Mouse (Mus musculus) thymus, postnatal 10 days (tissue): Measurements from ENCODE around the gene H2-Ke6.
"Not testable (repeated sequence)": the region's sequence is repeated elsewhere in the genome, so short reads cannot be mapped to it uniquely, and the experiment has no call there.

Source experiments
- DNase-seq, 2 experiments: peaks; one replicate each; pipeline ENCODE4 v3.0.0; 2021; ENCODE audit warnings: low spot score in 2 of 2

Gene H2-Ke6

GRCm38 (mm10) chr17:33998697-33999096 lies 29.2 kb downstream of the H2-Ke6 start:
- not testable (repeated sequence) for DNase-seq

- not testable (repeated sequence) for DNase-seq
Observed at GRCm38 (mm10) chr17:33997025-33997424, 30.8 kb downstream of the H2-Ke6 start.

- no peak for DNase-seq
Observed at GRCm38 (mm10) chr17:33995651-33996050, 32.2 kb downstream of the H2-Ke6 start.

GRCm38 (mm10) chr17:33994959-33995358 lies 32.9 kb downstream of the H2-Ke6 start:
- DNase-seq = no peak

- peak; percentile 5 to 71 for DNase-seq
Observed at GRCm38 (mm10) chr17:33991788-33992664, 35.8 kb downstream of the H2-Ke6 start.

GRCm38 (mm10) chr17:33982136-33982535 lies 45.7 kb downstream of the H2-Ke6 start:
- DNase-seq = peak; percentile 56 to 81

- peak; percentile 83 for DNase-seq
Observed at GRCm38 (mm10) chr17:33981192-33981909, 46.5 kb downstream of the H2-Ke6 start.

- no peak for DNase-seq
Observed at GRCm38 (mm10) chr17:33980181-33981035, 47.5 kb downstream of the H2-Ke6 start.

- no peak for DNase-seq
Observed at GRCm38 (mm10) chr17:33979512-33980050, 48.3 kb downstream of the H2-Ke6 start.

- no peak for DNase-seq
Observed at GRCm38 (mm10) chr17:33978631-33979031, 49.2 kb downstream of the H2-Ke6 start.

- no peak for DNase-seq
Observed at GRCm38 (mm10) chr17:33977861-33978557, 49.9 kb downstream of the H2-Ke6 start.
